Mouse (Mus musculus): Measurements from ENCODE around the gene Slc25a35. TPM values are rescaled to one million over a fixed set of nuclear protein-coding genes. Genes with fewer than 3 reads are reported as not detected.

The Slc25a35 gene
- polyA plus RNA-seq, 1 experiment, result 5.7 TPM

DNA sequence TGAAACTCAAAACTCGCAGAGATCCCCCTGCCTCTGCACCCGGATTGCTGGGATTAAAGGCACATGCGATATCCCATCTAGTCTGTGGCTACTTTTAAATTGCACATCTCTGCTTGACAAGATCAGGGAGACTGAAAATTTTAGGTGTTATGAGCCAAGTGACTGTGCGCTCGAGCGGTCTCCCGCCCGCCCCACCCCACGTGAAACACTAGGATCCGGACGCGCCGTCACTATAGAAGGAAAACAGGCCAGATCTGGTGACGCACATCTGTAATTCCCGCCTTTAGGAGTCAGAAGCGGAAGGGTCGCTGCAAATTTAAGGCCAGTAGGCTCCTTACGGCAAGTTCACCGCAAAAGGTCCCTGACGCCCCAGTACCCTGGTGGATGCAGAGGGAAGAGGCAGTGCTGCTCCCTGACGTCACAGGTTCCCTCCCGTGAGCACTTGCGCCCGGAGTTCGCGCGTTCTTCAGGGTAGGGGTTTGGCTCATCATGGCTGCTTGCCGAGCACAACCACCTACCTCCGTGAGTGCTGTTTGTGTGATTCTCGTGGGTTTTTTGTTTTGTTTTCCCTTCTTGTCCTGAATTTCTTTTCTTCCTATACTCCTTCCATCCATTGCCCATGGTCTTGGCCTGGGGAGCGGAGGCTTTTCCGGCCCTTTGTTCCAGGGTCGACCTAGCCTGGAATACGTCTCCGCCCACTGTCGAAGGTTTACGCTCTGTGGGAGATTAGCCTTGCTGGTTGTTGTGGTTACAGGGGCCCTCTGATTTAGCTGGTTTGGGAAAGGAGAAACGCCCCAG lies 47.9 kb downstream of the Slc25a35 start, which contains the start of gene Ctc1:
Gene Ctc1 (plus strand): TSS at position 268 of the 798 bp plus-strand sequence.
- Histone ChIP-seq H3K4me3 (ENCODE audit: insufficient read depth, low read length) (peak within 1 kb of the TSS; percentile 48), H3K27ac (ENCODE audit: insufficient read depth, low read length) (peak within 1 kb of the TSS; percentile 90), H3K4me1 (ENCODE audit: control insufficient read depth, insufficient read depth, low read length) (no peaks in the 10 kb centered on the region)
- peak; percentile 23; the same call in 1 of the 2 replicates for TF ChIP-seq CTCF (IDR thresholded peaks at IDR 0.05; ENCODE audit: borderline replicate concordance, insufficient read depth, low read length)
- peak; percentile 84 for TF ChIP-seq POLR2A (IDR thresholded peaks at IDR 0.05; ENCODE audit: low read depth, low read length)

DNA sequence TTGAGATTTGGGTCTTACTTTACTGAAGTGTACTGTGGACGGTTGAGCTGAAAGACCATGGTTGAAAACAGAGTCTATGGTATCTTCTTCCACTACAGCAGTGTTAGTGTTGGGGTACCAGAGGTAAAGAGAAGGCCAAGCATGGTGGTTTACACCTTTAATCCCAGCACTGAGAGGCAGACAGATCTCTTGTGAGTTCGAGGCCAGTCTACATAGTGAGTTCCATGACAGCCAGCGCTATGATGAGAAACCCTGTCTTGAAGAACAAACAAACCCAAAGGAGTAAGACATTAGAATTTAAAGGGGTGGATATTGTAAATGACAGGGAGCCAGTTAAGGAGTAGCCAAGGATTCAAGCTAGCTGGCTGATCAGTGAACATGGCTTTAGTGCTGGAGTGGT lies 48.8 kb downstream of the Slc25a35 start:
- Histone ChIP-seq H3K4me1 (ENCODE audit: control insufficient read depth, insufficient read depth, low read length) (no peaks in the 10 kb centered on the region), H3K4me3 (ENCODE audit: insufficient read depth, low read length) (peak overlapping the region; percentile 48), H3K27ac (ENCODE audit: insufficient read depth, low read length) (peak overlapping the region; percentile 90)
- TF ChIP-seq CTCF (IDR thresholded peaks at IDR 0.05; ENCODE audit: borderline replicate concordance, insufficient read depth, low read length) (no peak), POLR2A (IDR thresholded peaks at IDR 0.05; ENCODE audit: low read depth, low read length) (no peak; the same call in 1 of the 2 replicates)

DNA sequence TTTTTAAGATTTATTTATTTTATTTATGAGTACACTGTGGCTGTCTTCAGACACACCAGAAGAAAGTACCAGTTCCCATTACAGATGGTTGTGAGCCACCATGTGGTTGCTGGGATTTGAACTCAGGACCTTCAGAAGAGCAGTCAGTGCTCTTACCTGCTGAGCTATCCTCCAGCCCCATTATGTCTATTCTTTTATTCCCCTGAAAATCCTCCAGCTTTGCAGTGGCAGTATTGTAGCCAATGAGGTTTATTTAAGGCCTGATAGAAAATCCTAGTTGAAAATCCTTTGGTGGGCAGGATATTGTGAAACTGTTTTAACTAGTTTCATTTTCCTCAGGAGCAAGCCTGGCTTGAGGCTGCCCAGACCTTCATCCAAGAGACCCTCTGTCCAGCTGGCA lies 52.8 kb downstream of the Slc25a35 start:
- no peak for TF ChIP-seq CTCF (IDR thresholded peaks at IDR 0.05; ENCODE audit: borderline replicate concordance, insufficient read depth, low read length)
- H3K27ac ChIP-seq (ENCODE audit: insufficient read depth, low read length), result no peak overlapping the region
- H3K4me3 ChIP-seq (ENCODE audit: insufficient read depth, low read length), result no peak overlapping the region
- no peaks in the 10 kb centered on the region for H3K4me1 ChIP-seq (ENCODE audit: control insufficient read depth, insufficient read depth, low read length)

Other genes with a start within 250 kb of the Slc25a35 start
- 107 and 122 TPM in 2 replicates for gene Ndel1, start 96.3 kb upstream of the Slc25a35 start, polyA plus RNA-seq (2011; ENCODE audit: insufficient read length, low read depth, missing spikeins)
- gene Rnf222, start 79.6 kb upstream of the Slc25a35 start, polyA plus RNA-seq (2011; ENCODE audit: insufficient read length, low read depth, missing spikeins), result not detected in 2 replicates
- gene Rpl26, start 66.5 kb upstream of the Slc25a35 start, polyA plus RNA-seq (2011; ENCODE audit: insufficient read length, low read depth, missing spikeins), result 3,230 and 3,899 TPM in 2 replicates
- gene Odf4, start 41.0 kb upstream of the Slc25a35 start, polyA plus RNA-seq (2011; ENCODE audit: insufficient read length, low read depth, missing spikeins), result not detected in 2 replicates
- 0.55 and 1.4 TPM in 2 replicates for gene Arhgef15, start 10.7 kb upstream of the Slc25a35 start, polyA plus RNA-seq (2011; ENCODE audit: insufficient read length, low read depth, missing spikeins)
- 35.4 and 38.2 TPM in 2 replicates for gene Rangrf, start 7.1 kb downstream of the Slc25a35 start, polyA plus RNA-seq (2011; ENCODE audit: insufficient read length, low read depth, missing spikeins)
- 16.6 and 22.7 TPM in 2 replicates for gene Pfas, start 40.3 kb downstream of the Slc25a35 start, polyA plus RNA-seq (2011; ENCODE audit: insufficient read length, low read depth, missing spikeins)
- 43.2 and 44.2 TPM in 2 replicates for gene Ctc1, start 47.8 kb downstream of the Slc25a35 start, polyA plus RNA-seq (2011; ENCODE audit: insufficient read length, low read depth, missing spikeins)
- gene Aurkb, start 77.5 kb downstream of the Slc25a35 start, polyA plus RNA-seq (2011; ENCODE audit: insufficient read length, low read depth, missing spikeins), result 31.5 and 44.0 TPM in 2 replicates
- 9.7 and 11.2 TPM in 2 replicates for gene Borcs6, start 91.6 kb downstream of the Slc25a35 start, polyA plus RNA-seq (2011; ENCODE audit: insufficient read length, low read depth, missing spikeins)
- gene Tmem107, start 102.7 kb downstream of the Slc25a35 start, polyA plus RNA-seq (2011; ENCODE audit: insufficient read length, low read depth, missing spikeins), result 14.0 and 17.6 TPM in 2 replicates
- 51.1 and 58.3 TPM in 2 replicates for gene Vamp2, start 120.4 kb downstream of the Slc25a35 start, polyA plus RNA-seq (2011; ENCODE audit: insufficient read length, low read depth, missing spikeins)
- gene Per1, start 127.1 kb downstream of the Slc25a35 start, polyA plus RNA-seq (2011; ENCODE audit: insufficient read length, low read depth, missing spikeins), result 23.1 and 30.9 TPM in 2 replicates
- gene Hes7, start 152.3 kb downstream of the Slc25a35 start, polyA plus RNA-seq (2011; ENCODE audit: insufficient read length, low read depth, missing spikeins), result not detected in 2 replicates
- gene 9130213A22Rik, start 154.5 kb downstream of the Slc25a35 start, polyA plus RNA-seq (2011; ENCODE audit: insufficient read length, low read depth, missing spikeins), result 0.88 and 1.1 TPM in 2 replicates
- 0.27 TPM in 1 of 2 replicates, not detected in the other for gene Aloxe3, start 157.8 kb downstream of the Slc25a35 start, polyA plus RNA-seq (2011; ENCODE audit: insufficient read length, low read depth, missing spikeins)
- gene Alox12b, start 188.9 kb downstream of the Slc25a35 start, polyA plus RNA-seq (2011; ENCODE audit: insufficient read length, low read depth, missing spikeins), result not detected in 2 replicates
- gene Alox8, start 229.7 kb downstream of the Slc25a35 start, polyA plus RNA-seq (2011; ENCODE audit: insufficient read length, low read depth, missing spikeins), result not detected in 2 replicates